Mouse (Mus musculus): ENCODE data around the gene Col28a1.

DNA sequence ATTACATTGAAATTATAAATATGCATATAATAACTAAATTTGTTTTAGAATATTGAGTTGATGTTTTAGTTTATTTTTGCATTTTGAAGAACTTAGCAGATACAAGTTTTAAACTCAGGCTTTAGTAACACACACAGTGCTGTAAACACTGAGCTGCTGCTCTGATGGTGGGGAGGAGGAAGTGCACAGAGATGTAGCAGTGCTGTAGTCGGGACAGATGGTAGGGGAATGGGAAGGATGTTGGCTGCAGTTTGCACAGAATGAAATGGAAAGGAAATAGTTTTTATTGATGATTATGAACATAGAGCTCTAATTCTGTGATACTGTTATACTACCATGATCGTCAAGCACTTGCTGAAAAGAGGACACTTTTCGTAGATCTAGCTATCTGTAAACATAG lies 34.6 kb upstream of the Col28a1 start:
- TF ChIP-seq CTCF (IDR thresholded peaks at IDR 0.05; ENCODE audit: insufficient read depth, low read length) (no peak), POLR2A (IDR thresholded peaks at IDR 0.05; ENCODE audit: borderline replicate concordance, extremely low read depth, low read depth, low read length) (no peak)
